Mouse (Mus musculus): ENCODE data around the gene Mast1.

- TF ChIP-seq CTCF (conservative IDR thresholded peaks at IDR 0.05 in 1 of 2, IDR thresholded peaks at IDR 0.05 in 1 of 2; ENCODE audit: low read depth in 2 of 2, low read length in 2 of 2) (no peak), ETS1 (conservative IDR thresholded peaks at IDR 0.05; ENCODE audit: low read depth, low read length) (no peak)
These were observed 29.7 kb downstream of the Mast1 start for GRCm38 (mm10) chr8:84907493-84907892.

Data from CH12.LX (cell line).